Mouse (Mus musculus) liver, embryonic 11.5 days (tissue): ENCODE results near the gene Lgals9. TPM values are rescaled to one million over a fixed set of nuclear protein-coding genes. Genes with fewer than 3 reads are reported as not detected.

Experiments used
- ATAC-seq: fragments of 200-750 bp; cut with Nextera tagmentation; replicated peaks from 2 replicates; pipeline ENCODE4 v1.8.0; 2017; ENCODE audit warnings: moderate number of reproducible peaks, mild to moderate bottlenecking, moderate TSS enrichment, moderate library complexity; ENCODE audit not compliant: low FRiP score
- DNase-seq: peaks from one replicate; pipeline ENCODE4 v3.0.0-alpha.2; 2017; ENCODE audit warnings: low spot score
- H3K27ac ChIP-seq: fragments of 300-500 bp; sonication (generic); 2 replicates; pipeline ENCODE4 v1.5.1; 2014; ENCODE audit warnings: mild to moderate bottlenecking, low read depth, low read length, control low read depth
- H3K27me3 ChIP-seq: fragments of 300-500 bp; sonication (generic); replicated peaks from 2 replicates; pipeline ENCODE4 v1.6.1; 2014; ENCODE audit warnings: low read length, mixed read lengths; ENCODE audit not compliant: control insufficient read depth, insufficient read depth
- H3K36me3 ChIP-seq: fragments of 300-500 bp; sonication (generic); 2 replicates; pipeline ENCODE4 v1.6.1; 2014; ENCODE audit warnings: mild to moderate bottlenecking, low read length, moderate library complexity, mixed read lengths; ENCODE audit not compliant: control insufficient read depth, insufficient read depth
- H3K4me1 ChIP-seq: fragments of 300-500 bp; sonication (generic); replicated peaks from 2 replicates; pipeline ENCODE4 v1.6.1; 2014; ENCODE audit warnings: low read length, mixed read lengths; ENCODE audit not compliant: control insufficient read depth, insufficient read depth
- H3K4me2 ChIP-seq: fragments of 300-500 bp; sonication (generic); 2 replicates; pipeline ENCODE4 v1.6.1; 2014; ENCODE audit warnings: mild to moderate bottlenecking, control low read depth, moderate library complexity
- H3K4me3 ChIP-seq: fragments of 300-500 bp; sonication (generic); 2 replicates; pipeline ENCODE4 v1.5.1; 2014; ENCODE audit warnings: low read depth, low read length, control low read depth
- H3K9ac ChIP-seq: fragments of 300-500 bp; sonication (generic); 2 replicates; pipeline ENCODE4 v1.6.1; 2014; ENCODE audit warnings: low read depth, low read length, control low read depth
- H3K9me3 ChIP-seq: fragments of 300-500 bp; sonication (generic); 2 replicates; pipeline ENCODE4 v1.6.1; 2016; ENCODE audit warnings: low read length, inconsistent platforms, mixed read lengths; ENCODE audit not compliant: control insufficient read depth
- WGBS: fragments of 180-500 bp; shearing (Covaris S2); extraction: QIAGEN DNeasy Blood & Tissue Kit; methylation state at CpG from one replicate; pipeline ENCODE4 v1.1.7; 2014; 5-methylcytosine and 5-hydroxymethylcytosine counted together
- polyA plus RNA-seq: library from polyadenylated mRNA; unstranded; fragments of >200 nt; fragmentation: Nextera tagmentation; extraction: Ambion mirVana; gene quantifications from 2 replicates; pipeline ENCODE4 v1.2.1, GENCODE M21; 2014

The Lgals9 gene
- polyA plus RNA-seq, 1 experiment from 2014 or later, result 44.1 TPM

DNA sequence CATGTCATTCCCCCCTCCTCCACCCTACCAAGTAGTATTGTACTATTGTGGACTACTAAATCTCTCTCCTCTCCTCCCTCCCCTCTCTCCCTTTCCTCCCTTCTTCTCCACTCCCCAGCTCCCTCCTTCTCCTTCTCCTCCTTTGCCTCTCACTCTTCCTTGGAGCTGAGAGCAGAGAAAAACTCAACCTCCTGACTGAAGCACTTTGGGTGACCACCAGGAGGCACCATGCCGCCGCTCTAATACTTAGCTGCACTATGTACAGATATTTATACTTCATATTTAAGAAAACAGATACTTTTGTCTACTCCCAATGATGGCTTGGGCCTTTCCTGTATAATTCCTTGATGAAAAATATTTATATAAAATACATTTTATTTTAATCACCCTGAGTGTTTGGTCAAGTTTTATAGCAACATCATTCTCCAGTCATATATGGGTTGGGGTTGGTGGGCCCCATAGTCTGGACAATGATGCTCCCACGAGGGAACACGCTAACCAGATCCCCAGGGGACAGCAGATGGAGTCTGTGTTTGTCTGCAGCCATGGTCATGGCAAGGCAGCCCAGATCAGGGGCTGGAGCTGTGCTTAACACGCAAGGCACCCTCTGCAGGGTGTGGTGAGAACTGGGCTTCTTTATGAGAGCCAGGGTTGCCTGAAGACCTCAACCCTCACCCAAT, 24.8 kb downstream of the Lgals9 start:
- DNase-seq (no peak), ATAC-seq (no peak)
- Histone ChIP-seq H3K36me3 (no peaks in the 10 kb centered on the region), H3K27ac (no peak overlapping the region), H3K9ac (no peak overlapping the region), H3K4me2 (no peak overlapping the region), H3K9me3 (no peaks in the 10 kb centered on the region), H3K27me3 (peaks cover 8% of the 10 kb centered on the region; the same call in 1 of the 2 replicates), H3K4me3 (no peak overlapping the region), H3K4me1 (no peaks in the 10 kb centered on the region)
- WGBS, result 61% methylated on average over 5 of the region's 5 CpGs

DNA sequence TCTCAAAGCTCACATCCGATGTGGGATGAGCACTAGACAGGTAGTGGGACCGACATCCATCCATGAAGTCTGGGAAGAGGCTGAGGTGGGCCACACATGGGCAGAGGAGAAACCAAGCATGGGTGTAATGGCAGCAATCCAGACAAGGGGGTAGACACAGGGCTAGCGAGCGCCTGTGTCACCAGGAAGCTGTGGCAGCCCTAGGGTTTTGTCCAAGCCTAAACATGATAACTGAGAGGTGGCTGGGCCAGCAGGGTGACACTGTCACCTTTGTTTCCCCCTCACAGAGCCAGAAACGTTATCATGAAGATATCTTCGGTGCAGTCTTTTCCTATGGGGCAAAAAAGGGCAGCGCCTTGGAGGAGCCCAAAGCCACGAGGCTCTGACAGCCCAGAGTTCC, 25.4 kb downstream of the Lgals9 start:
- peaks cover 8% of the 10 kb centered on the region; the same call in 1 of the 2 replicates for H3K27me3 ChIP-seq
- no peak for ATAC-seq
- H3K27ac ChIP-seq, result no peak overlapping the region
- H3K4me1 ChIP-seq, result no peaks in the 10 kb centered on the region
- no peak for DNase-seq
- no peak overlapping the region for H3K4me3 ChIP-seq
- 60% methylated on average over 8 of the region's 8 CpGs for WGBS
- no peak overlapping the region for H3K9ac ChIP-seq
- H3K9me3 ChIP-seq, result no peaks in the 10 kb centered on the region
- H3K4me2 ChIP-seq, result no peak overlapping the region
- H3K36me3 ChIP-seq, result no peaks in the 10 kb centered on the region

DNA sequence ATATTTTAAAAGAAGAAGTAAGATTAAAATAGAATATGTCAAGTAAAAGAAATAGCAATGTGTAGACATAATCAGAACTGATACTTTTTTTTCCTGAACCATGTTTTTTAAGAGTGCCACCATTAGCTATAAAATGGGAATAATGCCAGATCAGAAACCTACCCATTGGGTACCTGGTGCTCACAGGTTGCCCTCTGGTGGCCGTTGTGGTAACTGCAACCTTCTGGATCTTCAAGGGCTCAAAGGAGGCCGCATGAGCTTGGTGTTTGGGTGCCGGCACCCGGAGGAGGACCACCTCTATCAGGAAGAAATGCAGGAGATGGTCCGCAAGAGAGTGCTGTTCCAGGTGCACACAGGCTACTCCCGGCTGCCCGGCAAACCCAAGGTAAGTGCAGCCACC, 28.5 kb downstream of the Lgals9 start:
- Histone ChIP-seq H3K27ac (no peak overlapping the region), H3K4me1 (no peaks in the 10 kb centered on the region), H3K9ac (no peak overlapping the region), H3K36me3 (no peaks in the 10 kb centered on the region), H3K4me3 (no peak overlapping the region), H3K4me2 (no peak overlapping the region), H3K9me3 (no peaks in the 10 kb centered on the region), H3K27me3 (peaks cover 27% of the 10 kb centered on the region)
- no peak for ATAC-seq
- peak; percentile 65 for DNase-seq
- WGBS, result 10% methylated on average over 7 of the region's 7 CpGs

DNA sequence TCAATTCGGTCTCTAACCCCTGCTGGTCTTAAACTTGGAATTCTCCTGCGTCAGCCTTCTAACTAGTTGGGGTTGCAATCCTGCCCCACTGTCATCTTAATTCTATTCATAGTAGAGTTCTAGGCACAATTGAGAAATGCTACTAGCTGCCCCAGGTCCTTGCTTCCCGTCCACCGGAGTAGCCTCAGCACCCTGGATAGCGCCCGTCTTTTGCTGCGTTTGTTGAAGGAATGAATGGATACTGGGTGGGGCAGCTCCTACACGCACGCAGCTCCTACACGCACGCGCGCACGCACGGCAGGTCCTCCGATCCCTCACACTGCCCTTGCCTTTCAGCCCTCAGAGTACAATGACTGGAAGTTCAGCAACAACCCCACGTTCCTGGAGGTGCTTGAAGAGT, 32.3 kb downstream of the Lgals9 start:
- H3K4me1 ChIP-seq, result no peaks in the 10 kb centered on the region
- no peak overlapping the region for H3K27ac ChIP-seq
- no peak overlapping the region for H3K4me3 ChIP-seq
- H3K9ac ChIP-seq, result no peak overlapping the region
- H3K36me3 ChIP-seq, result no peaks in the 10 kb centered on the region
- peaks cover 18% of the 10 kb centered on the region for H3K27me3 ChIP-seq
- 9% methylated on average over 17 of the region's 17 CpGs for WGBS
- no peak overlapping the region for H3K4me2 ChIP-seq
- DNase-seq, result peak; percentile 52
- no peaks in the 10 kb centered on the region for H3K9me3 ChIP-seq
- no peak for ATAC-seq

DNA sequence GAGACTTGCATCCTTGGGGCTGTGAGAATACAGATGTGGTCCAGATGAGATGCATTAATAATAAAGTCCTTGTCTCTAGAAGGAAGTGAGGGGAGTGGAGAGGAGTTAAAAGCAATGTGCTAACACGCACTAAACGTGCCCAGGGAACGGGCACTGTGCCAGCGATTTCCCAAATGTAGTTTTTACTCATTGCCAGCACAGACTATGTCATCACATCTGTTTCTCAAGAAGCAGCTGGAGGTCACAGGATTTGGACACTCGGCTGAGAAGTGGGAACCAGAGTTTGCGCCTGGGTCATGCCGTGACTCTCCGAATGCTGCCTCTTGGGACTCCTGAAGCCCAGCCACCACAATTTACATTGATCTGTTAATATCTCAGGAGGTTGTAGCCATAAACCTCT, 34.4 kb downstream of the Lgals9 start:
- WGBS, result 79% methylated on average over 8 of the region's 8 CpGs
- H3K4me2 ChIP-seq, result no peak overlapping the region
- H3K4me3 ChIP-seq, result no peak overlapping the region
- H3K4me1 ChIP-seq, result no peaks in the 10 kb centered on the region
- no peak for DNase-seq
- no peak for ATAC-seq
- no peaks in the 10 kb centered on the region for H3K9me3 ChIP-seq
- H3K9ac ChIP-seq, result no peak overlapping the region
- H3K27ac ChIP-seq, result no peak overlapping the region
- H3K27me3 ChIP-seq, result peaks cover 18% of the 10 kb centered on the region
- H3K36me3 ChIP-seq, result no peaks in the 10 kb centered on the region

DNA sequence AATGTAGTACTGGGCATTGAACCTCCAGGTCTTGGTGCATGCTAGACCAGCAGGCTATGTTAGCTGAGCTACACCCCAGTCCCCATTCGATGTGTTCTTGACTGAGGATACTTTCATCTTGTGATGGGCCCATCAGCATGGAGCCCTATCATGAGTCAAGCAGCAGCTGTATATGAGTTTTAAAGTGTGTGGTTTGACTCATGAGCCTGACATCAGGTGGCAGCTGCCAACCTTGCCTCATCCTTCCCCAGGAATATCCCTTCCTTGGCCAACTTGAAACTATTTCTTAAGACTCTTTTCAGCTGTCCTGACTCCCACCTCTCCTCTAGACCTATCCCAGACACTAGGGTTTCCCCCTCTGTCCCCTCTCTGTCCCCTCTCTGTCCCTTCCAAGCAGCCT, 41.7 kb downstream of the Lgals9 start:
- WGBS, result 87% methylated on average over 1 of the region's 1 CpGs
- ATAC-seq (no peak), DNase-seq (no peak)
- H3K9me3 ChIP-seq, result no peaks in the 10 kb centered on the region
- H3K27ac ChIP-seq, result no peak overlapping the region
- no peak overlapping the region for H3K9ac ChIP-seq
- H3K4me2 ChIP-seq, result no peak overlapping the region
- H3K27me3 ChIP-seq, result no peaks in the 10 kb centered on the region
- H3K4me3 ChIP-seq, result no peak overlapping the region
- H3K36me3 ChIP-seq, result no peaks in the 10 kb centered on the region
- no peaks in the 10 kb centered on the region for H3K4me1 ChIP-seq

DNA sequence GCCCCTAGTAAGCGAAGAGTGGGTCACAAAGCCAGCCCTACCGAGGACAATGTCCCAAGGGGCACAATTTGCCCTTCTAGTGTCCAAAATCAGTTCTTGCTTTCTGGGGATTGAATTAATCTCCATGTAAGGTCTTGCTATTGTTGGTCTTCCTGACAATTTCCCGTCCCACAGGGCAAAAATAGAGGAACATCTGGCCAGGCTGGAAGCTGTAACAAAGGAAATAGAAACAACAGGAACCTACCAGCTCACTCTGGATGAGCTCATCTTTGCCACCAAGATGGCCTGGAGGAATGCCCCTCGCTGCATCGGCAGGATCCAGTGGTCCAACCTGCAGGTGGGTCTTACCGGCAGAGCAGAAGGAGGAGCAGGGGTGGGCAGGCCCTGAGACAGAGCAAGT, 49.6 kb downstream of the Lgals9 start:
- 60% methylated on average over 6 of the region's 6 CpGs for WGBS
- no peak for ATAC-seq

DNA sequence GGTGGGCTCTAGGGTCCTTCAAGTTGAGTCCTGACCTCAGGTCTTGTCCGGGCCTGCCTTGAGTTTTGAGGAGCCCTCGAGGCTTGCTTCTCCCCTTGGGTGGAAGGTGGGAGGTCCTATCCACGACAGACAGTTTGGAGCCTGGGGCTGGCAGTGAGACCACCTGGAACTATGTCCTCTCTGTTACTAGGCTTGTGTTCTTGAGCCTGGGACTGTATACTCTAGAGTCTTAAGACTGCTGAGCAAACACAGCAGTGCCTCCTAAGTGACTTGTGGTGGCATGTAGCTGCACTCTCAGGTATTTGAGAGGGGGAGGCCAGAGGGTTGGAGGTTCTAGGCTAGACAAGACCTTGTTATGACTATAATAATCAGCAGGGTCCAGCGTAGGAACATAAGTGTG, 50.0 kb downstream of the Lgals9 start:
- no peaks in the 10 kb centered on the region for H3K4me1 ChIP-seq
- no peak overlapping the region for H3K4me3 ChIP-seq
- H3K4me2 ChIP-seq, result no peak overlapping the region
- DNase-seq, result no peak
- no peak overlapping the region for H3K9ac ChIP-seq
- ATAC-seq, result no peak
- 0 out of 2 replicates have a peak, but pooled peaks cover 3% of the 10 kb centered on the region for H3K27me3 ChIP-seq
- WGBS, result 72% methylated on average over 4 of the region's 4 CpGs
- H3K27ac ChIP-seq, result no peak overlapping the region
- H3K9me3 ChIP-seq, result no peaks in the 10 kb centered on the region
- H3K36me3 ChIP-seq, result no peaks in the 10 kb centered on the region

More for the DNA sequence above, 49.6 kb downstream of the Lgals9 start:
- Histone ChIP-seq H3K9ac (no peak overlapping the region), H3K9me3 (no peaks in the 10 kb centered on the region), H3K27ac (no peak overlapping the region), H3K4me3 (no peak overlapping the region), H3K36me3 (no peaks in the 10 kb centered on the region), H3K4me2 (no peak overlapping the region), H3K4me1 (no peaks in the 10 kb centered on the region), H3K27me3 (0 out of 2 replicates have a peak, but pooled peaks cover 3% of the 10 kb centered on the region)
- DNase-seq, result no peak

DNA sequence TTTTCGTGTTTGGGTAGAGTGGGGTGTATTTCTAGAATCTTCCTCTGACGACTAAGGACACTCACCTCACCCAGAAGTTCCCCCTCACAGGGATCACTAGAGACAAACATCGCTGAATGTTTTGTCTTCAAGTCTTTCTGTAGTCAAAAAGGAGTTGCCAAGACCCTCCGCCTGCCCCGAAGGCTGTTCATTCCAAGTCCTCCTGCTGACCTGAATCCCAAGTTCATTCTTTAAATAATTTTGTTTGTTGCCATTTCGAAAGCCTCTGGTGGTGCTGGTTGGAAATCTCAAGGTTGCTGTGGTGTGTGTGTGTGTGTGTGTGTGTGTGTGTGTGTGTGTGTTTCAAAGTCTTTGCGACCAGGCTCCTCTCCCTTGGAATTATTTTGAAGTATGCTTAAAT, 50.4 kb downstream of the Lgals9 start:
- DNase-seq, result no peak
- H3K9me3 ChIP-seq, result no peaks in the 10 kb centered on the region
- H3K4me1 ChIP-seq, result no peaks in the 10 kb centered on the region
- ATAC-seq, result no peak
- 0 out of 2 replicates have a peak, but pooled peaks cover 3% of the 10 kb centered on the region for H3K27me3 ChIP-seq
- H3K27ac ChIP-seq, result no peak overlapping the region
- H3K36me3 ChIP-seq, result no peaks in the 10 kb centered on the region
- H3K4me2 ChIP-seq, result no peak overlapping the region
- WGBS, result 75% methylated on average over 7 of the region's 7 CpGs
- H3K4me3 ChIP-seq, result no peak overlapping the region
- H3K9ac ChIP-seq, result no peak overlapping the region
